Mouse (Mus musculus): ENCODE measurements around the gene Cib4. TPM values are rescaled to one million over a fixed set of nuclear protein-coding genes. Genes with fewer than 3 reads are reported as not detected.

Gene Cib4
- polyA plus RNA-seq, 1 experiment from 2014 or later: not detected

GRCm38 (mm10) chr5:30559986-30560493, 14.4 kb upstream of the Cib4 start:
- Histone ChIP-seq H3K9me3 (no peaks in the 10 kb centered on the region), H3K36me3 (no peaks in the 10 kb centered on the region), H3K4me2 (replicated peaks) (no peak overlapping the region), H3K9ac (no peak overlapping the region), H3K4me3 (no peak overlapping the region), H3K4me1 (0 out of 2 replicates have a peak, but pooled peaks cover 6% of the 10 kb centered on the region), H3K27ac (no peak overlapping the region), H3K27me3 (no peaks in the 10 kb centered on the region)
- ATAC-seq (ENCODE audit: insufficient number of reproducible peaks, insufficient read depth, low FRiP score, low TSS enrichment): no peak
- WGBS: 33% methylated on average over 3 of the region's 3 CpGs

- H3K4me3 ChIP-seq: no peak overlapping the region
- no peaks in the 10 kb centered on the region for H3K27me3 ChIP-seq
- H3K36me3 ChIP-seq: no peaks in the 10 kb centered on the region
- H3K4me2 ChIP-seq (replicated peaks): no peak overlapping the region
- ATAC-seq (ENCODE audit: insufficient number of reproducible peaks, insufficient read depth, low FRiP score, low TSS enrichment): no peak
- H3K9ac ChIP-seq: no peak overlapping the region
- H3K27ac ChIP-seq: no peak overlapping the region
- 89% methylated on average over 3 of the region's 3 CpGs for WGBS
- no peaks in the 10 kb centered on the region for H3K9me3 ChIP-seq
- 0 out of 2 replicates have a peak, but pooled peaks cover 6% of the 10 kb centered on the region for H3K4me1 ChIP-seq
Measured at GRCm38 (mm10) chr5:30559421-30559820, 13.8 kb upstream of the Cib4 start.

GRCm38 (mm10) chr5:30556284-30556683, 10.6 kb upstream of the Cib4 start:
- Histone ChIP-seq H3K9me3 (no peaks in the 10 kb centered on the region), H3K27me3 (no peaks in the 10 kb centered on the region), H3K4me2 (replicated peaks) (no peak overlapping the region), H3K4me1 (0 out of 2 replicates have a peak, but pooled peaks cover 6% of the 10 kb centered on the region), H3K9ac (no peak overlapping the region), H3K27ac (no peak overlapping the region), H3K4me3 (no peak overlapping the region), H3K36me3 (no peaks in the 10 kb centered on the region)
- 48% methylated on average over 3 of the region's 3 CpGs for WGBS
- ATAC-seq (ENCODE audit: insufficient number of reproducible peaks, insufficient read depth, low FRiP score, low TSS enrichment): no peak

- H3K36me3 ChIP-seq: no peaks in the 10 kb centered on the region
- no peak overlapping the region for H3K9ac ChIP-seq
- no peak for ATAC-seq (ENCODE audit: insufficient number of reproducible peaks, insufficient read depth, low FRiP score, low TSS enrichment)
- H3K9me3 ChIP-seq: no peaks in the 10 kb centered on the region
- H3K27ac ChIP-seq: no peak overlapping the region
- H3K27me3 ChIP-seq: no peaks in the 10 kb centered on the region
- H3K4me2 ChIP-seq (replicated peaks): no peak overlapping the region
- H3K4me1 ChIP-seq: peaks cover 8% of the 10 kb centered on the region; the same call in 1 of the 2 replicates
- WGBS: 79% methylated on average over 8 of the region's 8 CpGs
- no peak overlapping the region for H3K4me3 ChIP-seq
Measured at GRCm38 (mm10) chr5:30554981-30555380, 9.3 kb upstream of the Cib4 start.

GRCm38 (mm10) chr5:30553936-30554335, 8.3 kb upstream of the Cib4 start:
- no peak for ATAC-seq (ENCODE audit: insufficient number of reproducible peaks, insufficient read depth, low FRiP score, low TSS enrichment)
- Histone ChIP-seq H3K27ac (no peak overlapping the region), H3K4me3 (no peak overlapping the region), H3K9me3 (no peaks in the 10 kb centered on the region), H3K4me1 (peaks cover 8% of the 10 kb centered on the region; the same call in 1 of the 2 replicates), H3K27me3 (no peaks in the 10 kb centered on the region), H3K9ac (no peak overlapping the region), H3K4me2 (replicated peaks) (no peak overlapping the region), H3K36me3 (no peaks in the 10 kb centered on the region)
- 90% methylated on average over 13 of the region's 13 CpGs for WGBS

GRCm38 (mm10) chr5:30552006-30552405, 6.4 kb upstream of the Cib4 start:
- Histone ChIP-seq H3K9ac (no peak overlapping the region), H3K4me3 (no peak overlapping the region), H3K27me3 (no peaks in the 10 kb centered on the region), H3K36me3 (no peaks in the 10 kb centered on the region), H3K4me1 (peaks cover 8% of the 10 kb centered on the region; the same call in 1 of the 2 replicates), H3K4me2 (replicated peaks) (no peak overlapping the region), H3K9me3 (no peaks in the 10 kb centered on the region), H3K27ac (no peak overlapping the region)
- no peak for ATAC-seq (ENCODE audit: insufficient number of reproducible peaks, insufficient read depth, low FRiP score, low TSS enrichment)
- WGBS: 90% methylated on average over 6 of the region's 6 CpGs

- Histone ChIP-seq H3K9ac (no peak overlapping the region), H3K4me2 (replicated peaks) (no peak overlapping the region), H3K9me3 (no peaks in the 10 kb centered on the region), H3K36me3 (no peaks in the 10 kb centered on the region), H3K27ac (no peak overlapping the region), H3K4me1 (peaks cover 3% of the 10 kb centered on the region; the same call in 1 of the 2 replicates), H3K27me3 (no peaks in the 10 kb centered on the region), H3K4me3 (no peak overlapping the region)
- WGBS: 86% methylated on average over 8 of the region's 8 CpGs
- ATAC-seq (ENCODE audit: insufficient number of reproducible peaks, insufficient read depth, low FRiP score, low TSS enrichment): no peak
Measured at GRCm38 (mm10) chr5:30551022-30551638, 5.5 kb upstream of the Cib4 start.

- 57% methylated on average over 9 of the region's 9 CpGs for WGBS
- Histone ChIP-seq H3K4me1 (peaks cover 3% of the 10 kb centered on the region; the same call in 1 of the 2 replicates), H3K27ac (no peak overlapping the region), H3K4me2 (replicated peaks) (no peak overlapping the region), H3K9me3 (no peaks in the 10 kb centered on the region), H3K27me3 (no peaks in the 10 kb centered on the region), H3K4me3 (no peak overlapping the region), H3K9ac (no peak overlapping the region), H3K36me3 (no peaks in the 10 kb centered on the region)
- 0 out of 2 replicates have a peak, but pooled peaks have one; percentile 64 for ATAC-seq (ENCODE audit: insufficient number of reproducible peaks, insufficient read depth, low FRiP score, low TSS enrichment)
Measured at GRCm38 (mm10) chr5:30550334-30551021, 4.8 kb upstream of the Cib4 start.

GRCm38 (mm10) chr5:30548681-30549080, 3.0 kb upstream of the Cib4 start:
- no peaks in the 10 kb centered on the region for H3K27me3 ChIP-seq
- no peaks in the 10 kb centered on the region for H3K36me3 ChIP-seq
- H3K9ac ChIP-seq: no peak overlapping the region
- no peak overlapping the region for H3K4me3 ChIP-seq
- no peak for ATAC-seq (ENCODE audit: insufficient number of reproducible peaks, insufficient read depth, low FRiP score, low TSS enrichment)
- 72% methylated on average over 2 of the region's 2 CpGs for WGBS
- H3K9me3 ChIP-seq: no peaks in the 10 kb centered on the region
- H3K4me1 ChIP-seq: peaks cover 3% of the 10 kb centered on the region; the same call in 1 of the 2 replicates
- no peak overlapping the region for H3K4me2 ChIP-seq (replicated peaks)
- no peak overlapping the region for H3K27ac ChIP-seq

- Histone ChIP-seq H3K4me3 (no peak overlapping the region), H3K9me3 (no peaks in the 10 kb centered on the region), H3K4me2 (replicated peaks) (no peak overlapping the region), H3K36me3 (no peaks in the 10 kb centered on the region), H3K9ac (no peak overlapping the region), H3K27me3 (no peaks in the 10 kb centered on the region), H3K4me1 (no peaks in the 10 kb centered on the region), H3K27ac (no peak overlapping the region)
- WGBS: 71% methylated on average over 7 of the region's 7 CpGs
- ATAC-seq (ENCODE audit: insufficient number of reproducible peaks, insufficient read depth, low FRiP score, low TSS enrichment): no peak
Measured at GRCm38 (mm10) chr5:30536051-30536570, 9.5 kb downstream of the Cib4 start.

GRCm38 (mm10) chr5:30534637-30535036, 11.0 kb downstream of the Cib4 start:
- Histone ChIP-seq H3K9ac (no peak overlapping the region), H3K9me3 (no peaks in the 10 kb centered on the region), H3K27ac (no peak overlapping the region), H3K27me3 (no peaks in the 10 kb centered on the region), H3K4me1 (no peaks in the 10 kb centered on the region), H3K4me2 (replicated peaks) (no peak overlapping the region), H3K36me3 (no peaks in the 10 kb centered on the region), H3K4me3 (no peak overlapping the region)
- WGBS: 71% methylated on average over 6 of the region's 6 CpGs
- no peak for ATAC-seq (ENCODE audit: insufficient number of reproducible peaks, insufficient read depth, low FRiP score, low TSS enrichment)

- no peak for ATAC-seq (ENCODE audit: insufficient number of reproducible peaks, insufficient read depth, low FRiP score, low TSS enrichment)
Measured at GRCm38 (mm10) chr5:30528906-30529305, 16.7 kb downstream of the Cib4 start.

More at GRCm38 (mm10) chr5:30528906-30529305, 16.7 kb downstream of the Cib4 start:
- H3K27me3 ChIP-seq: peaks cover 3% of the 10 kb centered on the region; the same call in 1 of the 2 replicates
- no peaks in the 10 kb centered on the region for H3K9me3 ChIP-seq
- WGBS: 51% methylated on average over 4 of the region's 4 CpGs
- H3K4me1 ChIP-seq: peaks cover 11% of the 10 kb centered on the region; the same call in 1 of the 2 replicates
- H3K36me3 ChIP-seq: no peaks in the 10 kb centered on the region
- no peak overlapping the region for H3K9ac ChIP-seq
- no peak overlapping the region for H3K4me3 ChIP-seq
- H3K4me2 ChIP-seq (replicated peaks): no peak overlapping the region
- no peak overlapping the region for H3K27ac ChIP-seq
